Mouse (Mus musculus): ENCODE measurements at regions not wholly inside any gene's neighbourhood (a gene's known extent, or its start where the extent isn't known, plus 50 kb on each side); places are given as distances from the start of the nearest gene placed in this dataset.

DNA sequence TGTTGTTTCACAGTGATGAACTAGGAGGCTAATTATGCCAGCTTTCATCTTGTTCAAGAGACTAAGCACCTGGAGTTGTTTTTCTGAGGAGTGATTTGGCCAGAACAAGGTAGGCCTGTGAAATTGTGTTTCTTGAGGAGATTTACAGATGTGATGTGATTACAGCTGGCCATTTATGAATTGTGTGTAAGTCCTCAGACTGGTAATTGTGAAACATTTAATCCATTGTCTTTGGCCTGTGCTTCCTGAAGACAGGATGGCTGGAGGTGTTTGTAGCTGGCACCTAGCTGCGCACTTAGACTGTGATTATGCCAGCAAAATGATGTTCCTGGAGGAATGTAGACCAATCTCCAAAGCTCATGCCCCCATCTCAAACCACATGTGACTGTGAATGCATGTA is 150.7 kb upstream of the Rasa1 start:
- Histone ChIP-seq H3K36me3 (ENCODE audit: control insufficient read depth, insufficient read depth, low read length) (no peaks in the 10 kb centered on the region), H3K4me1 (replicated peaks; ENCODE audit: control insufficient read depth, insufficient read depth, low read length) (no peaks in the 10 kb centered on the region), H3K27me3 (ENCODE audit: control insufficient read depth, insufficient read depth, low read length) (no peaks in the 10 kb centered on the region), H3K4me3 (ENCODE audit: control insufficient read depth, insufficient read depth, low read length) (no peak overlapping the region), H3K27ac (ENCODE audit: control insufficient read depth, insufficient read depth, low read length) (no peak overlapping the region)
- DNase-seq = no peak
- TF ChIP-seq POLR2A (IDR thresholded peaks at IDR 0.05; ENCODE audit: control insufficient read depth, extremely low read depth, insufficient read depth, low read length, poor library complexity) (no peak), CTCF (IDR thresholded peaks at IDR 0.05; ENCODE audit: borderline replicate concordance, control insufficient read depth, extremely low read depth, insufficient read depth, low read length, poor library complexity) (no peak)
- WGBS = 100% methylated on average over 1 of the region's 1 CpGs

DNA sequence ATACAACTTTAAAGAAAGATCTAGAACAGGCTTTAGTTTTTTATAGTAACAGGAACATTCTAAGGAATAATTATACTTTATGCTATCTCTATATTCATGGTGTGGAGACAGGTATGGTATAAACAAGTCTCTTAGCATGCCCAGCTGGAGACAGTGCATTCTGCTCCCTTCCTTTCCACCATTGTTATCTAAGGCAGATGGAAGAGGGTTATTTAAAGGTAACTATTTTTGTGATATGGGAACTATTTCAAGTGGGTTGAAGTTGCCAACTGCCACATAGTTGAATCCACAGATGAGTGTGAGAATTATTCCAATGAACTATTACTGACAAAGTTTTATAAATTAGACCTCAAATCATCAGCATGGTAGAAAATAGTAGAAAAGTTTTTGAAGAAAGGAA is 148.9 kb upstream of the Rasa1 start:
- no peak for DNase-seq
- H3K36me3 ChIP-seq (ENCODE audit: control insufficient read depth, insufficient read depth, low read length) = no peaks in the 10 kb centered on the region
- TF ChIP-seq CTCF (IDR thresholded peaks at IDR 0.05; ENCODE audit: borderline replicate concordance, control insufficient read depth, extremely low read depth, insufficient read depth, low read length, poor library complexity) = no peak
- no peak for TF ChIP-seq POLR2A (IDR thresholded peaks at IDR 0.05; ENCODE audit: control insufficient read depth, extremely low read depth, insufficient read depth, low read length, poor library complexity)
- H3K27me3 ChIP-seq (ENCODE audit: control insufficient read depth, insufficient read depth, low read length) = no peaks in the 10 kb centered on the region
- H3K4me3 ChIP-seq (ENCODE audit: control insufficient read depth, insufficient read depth, low read length) = no peak overlapping the region
- H3K4me1 ChIP-seq (replicated peaks; ENCODE audit: control insufficient read depth, insufficient read depth, low read length) = no peaks in the 10 kb centered on the region
- no peak overlapping the region for H3K27ac ChIP-seq (ENCODE audit: control insufficient read depth, insufficient read depth, low read length)

DNA sequence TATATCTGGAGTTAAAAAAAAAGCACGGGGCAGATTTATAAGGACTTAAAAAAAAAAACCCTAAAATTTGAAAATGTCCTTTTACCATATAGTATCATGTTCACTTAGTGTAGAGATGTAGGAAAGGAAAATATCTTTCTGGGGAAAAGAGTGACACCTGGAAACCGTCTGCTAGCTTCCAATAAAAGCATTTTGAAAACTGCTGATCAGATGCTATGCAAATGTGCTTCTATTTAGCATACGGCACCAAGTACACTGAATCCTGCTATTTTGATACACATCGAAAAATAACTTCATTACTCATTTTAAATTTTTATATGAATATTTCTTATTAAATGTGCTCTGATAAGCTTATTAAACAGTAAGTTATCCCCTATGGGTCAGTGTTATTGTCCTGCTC is 148.1 kb upstream of the Rasa1 start:
- Histone ChIP-seq H3K4me3 (ENCODE audit: control insufficient read depth, insufficient read depth, low read length) (no peak overlapping the region), H3K27me3 (ENCODE audit: control insufficient read depth, insufficient read depth, low read length) (no peaks in the 10 kb centered on the region), H3K27ac (ENCODE audit: control insufficient read depth, insufficient read depth, low read length) (no peak overlapping the region), H3K4me1 (replicated peaks; ENCODE audit: control insufficient read depth, insufficient read depth, low read length) (no peaks in the 10 kb centered on the region), H3K36me3 (ENCODE audit: control insufficient read depth, insufficient read depth, low read length) (no peaks in the 10 kb centered on the region)
- TF ChIP-seq CTCF (IDR thresholded peaks at IDR 0.05; ENCODE audit: borderline replicate concordance, control insufficient read depth, extremely low read depth, insufficient read depth, low read length, poor library complexity) = no peak
- no peak for TF ChIP-seq POLR2A (IDR thresholded peaks at IDR 0.05; ENCODE audit: control insufficient read depth, extremely low read depth, insufficient read depth, low read length, poor library complexity)
- 97% methylated on average over 4 of the region's 4 CpGs for WGBS
- DNase-seq = no peak

DNA sequence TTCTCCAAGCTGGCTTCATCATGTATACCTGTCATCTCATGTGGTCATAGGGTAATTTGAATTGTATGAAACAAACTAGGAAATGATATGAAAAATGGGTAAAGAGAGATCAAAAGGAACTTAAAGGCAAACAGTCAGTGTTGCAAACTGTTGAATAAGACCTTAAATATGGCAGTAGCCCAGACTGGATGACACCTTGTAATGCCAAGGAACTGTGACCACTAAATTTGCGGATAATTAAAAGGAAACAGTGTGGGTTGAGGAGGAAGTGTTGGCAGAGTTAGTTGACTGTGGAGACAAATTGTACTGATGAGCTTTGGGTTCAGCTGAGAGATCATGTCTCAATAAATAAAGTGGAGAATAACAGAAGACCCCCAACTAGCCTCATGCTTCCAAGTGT is 147.3 kb upstream of the Rasa1 start:
- Histone ChIP-seq H3K4me3 (ENCODE audit: control insufficient read depth, insufficient read depth, low read length) (no peak overlapping the region), H3K27ac (ENCODE audit: control insufficient read depth, insufficient read depth, low read length) (no peak overlapping the region), H3K4me1 (replicated peaks; ENCODE audit: control insufficient read depth, insufficient read depth, low read length) (no peaks in the 10 kb centered on the region), H3K27me3 (ENCODE audit: control insufficient read depth, insufficient read depth, low read length) (no peaks in the 10 kb centered on the region), H3K36me3 (ENCODE audit: control insufficient read depth, insufficient read depth, low read length) (no peaks in the 10 kb centered on the region)
- TF ChIP-seq CTCF (IDR thresholded peaks at IDR 0.05; ENCODE audit: borderline replicate concordance, control insufficient read depth, extremely low read depth, insufficient read depth, low read length, poor library complexity) = no peak
- no peak for TF ChIP-seq POLR2A (IDR thresholded peaks at IDR 0.05; ENCODE audit: control insufficient read depth, extremely low read depth, insufficient read depth, low read length, poor library complexity)
- WGBS = 76% methylated on average over 1 of the region's 1 CpGs
- no peak for DNase-seq

DNA sequence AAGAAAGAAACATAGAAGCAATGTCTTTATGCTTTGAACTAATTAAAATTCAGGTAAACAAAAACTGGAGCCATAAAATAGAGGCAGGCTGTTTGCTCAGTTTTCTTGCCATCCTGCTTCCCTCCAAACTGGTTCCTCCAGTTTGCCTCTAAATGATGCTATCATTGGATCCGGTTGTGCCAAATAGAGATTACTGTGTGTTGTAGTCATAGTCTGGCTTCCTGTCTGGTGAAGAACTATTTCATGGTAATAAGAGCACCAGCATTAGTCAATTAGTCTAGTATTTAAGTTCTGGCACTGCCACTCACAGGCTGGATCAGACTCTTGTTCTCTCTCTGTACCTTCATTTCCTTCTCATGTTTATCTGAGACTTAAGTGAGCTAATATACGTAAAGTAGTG is 141.9 kb upstream of the Rasa1 start:
- Histone ChIP-seq H3K27ac (ENCODE audit: control insufficient read depth, insufficient read depth, low read length) (no peak overlapping the region), H3K27me3 (ENCODE audit: control insufficient read depth, insufficient read depth, low read length) (no peaks in the 10 kb centered on the region), H3K4me3 (ENCODE audit: control insufficient read depth, insufficient read depth, low read length) (no peak overlapping the region), H3K4me1 (replicated peaks; ENCODE audit: control insufficient read depth, insufficient read depth, low read length) (no peaks in the 10 kb centered on the region), H3K36me3 (ENCODE audit: control insufficient read depth, insufficient read depth, low read length) (no peaks in the 10 kb centered on the region)
- DNase-seq = no peak
- WGBS = 94% methylated on average over 2 of the region's 2 CpGs
- no peak for TF ChIP-seq CTCF (IDR thresholded peaks at IDR 0.05; ENCODE audit: borderline replicate concordance, control insufficient read depth, extremely low read depth, insufficient read depth, low read length, poor library complexity)
- no peak for TF ChIP-seq POLR2A (IDR thresholded peaks at IDR 0.05; ENCODE audit: control insufficient read depth, extremely low read depth, insufficient read depth, low read length, poor library complexity)

DNA sequence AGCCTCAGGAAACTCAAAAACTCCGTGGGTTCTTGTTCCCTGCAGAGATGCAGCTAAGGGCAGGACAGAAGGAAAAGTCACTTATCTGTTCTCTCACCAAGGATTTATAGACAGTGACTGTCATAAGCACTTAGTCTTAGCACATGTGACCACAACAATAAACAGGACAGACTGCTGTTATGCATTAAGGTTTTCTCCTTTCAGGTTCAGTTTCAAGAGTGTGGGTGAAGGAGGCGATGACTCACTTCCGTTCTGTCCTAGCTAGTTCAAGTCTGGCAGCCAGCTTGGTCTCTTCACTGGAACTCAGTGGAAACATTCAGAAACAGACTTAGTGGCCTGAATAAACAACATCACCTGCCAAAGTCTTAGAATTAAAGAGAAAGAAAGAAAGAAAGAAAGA is 141.1 kb upstream of the Rasa1 start:
- 57% methylated on average over 3 of the region's 3 CpGs for WGBS
- peak; percentile 12 for DNase-seq
- Histone ChIP-seq H3K36me3 (ENCODE audit: control insufficient read depth, insufficient read depth, low read length) (no peaks in the 10 kb centered on the region), H3K27me3 (ENCODE audit: control insufficient read depth, insufficient read depth, low read length) (no peaks in the 10 kb centered on the region), H3K4me1 (replicated peaks; ENCODE audit: control insufficient read depth, insufficient read depth, low read length) (no peaks in the 10 kb centered on the region), H3K27ac (ENCODE audit: control insufficient read depth, insufficient read depth, low read length) (no peak overlapping the region), H3K4me3 (ENCODE audit: control insufficient read depth, insufficient read depth, low read length) (no peak overlapping the region)
- TF ChIP-seq POLR2A (IDR thresholded peaks at IDR 0.05; ENCODE audit: control insufficient read depth, extremely low read depth, insufficient read depth, low read length, poor library complexity) (no peak), CTCF (IDR thresholded peaks at IDR 0.05; ENCODE audit: borderline replicate concordance, control insufficient read depth, extremely low read depth, insufficient read depth, low read length, poor library complexity) (no peak)

DNA sequence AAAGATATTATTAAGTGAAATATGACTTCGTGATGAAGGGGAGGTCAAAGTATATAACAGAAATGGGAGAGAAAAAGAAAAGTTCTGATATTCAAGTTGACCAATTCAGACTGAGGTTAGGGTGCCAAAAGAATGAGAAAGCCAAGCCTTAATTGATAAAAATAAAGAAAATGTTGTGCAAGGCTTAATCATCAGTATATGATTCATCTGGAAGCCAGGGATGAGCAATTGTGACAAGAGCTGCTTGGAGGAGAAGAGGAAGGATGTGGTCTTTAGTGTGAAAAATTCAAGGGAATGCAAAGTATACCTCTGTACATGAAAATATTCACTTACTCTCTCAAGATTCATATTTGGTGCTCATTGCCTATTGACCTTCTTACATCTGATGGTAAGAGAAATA is 129.7 kb upstream of the Rasa1 start:
- TF ChIP-seq POLR2A (IDR thresholded peaks at IDR 0.05; ENCODE audit: control insufficient read depth, extremely low read depth, insufficient read depth, low read length, poor library complexity) (no peak), CTCF (IDR thresholded peaks at IDR 0.05; ENCODE audit: borderline replicate concordance, control insufficient read depth, extremely low read depth, insufficient read depth, low read length, poor library complexity) (no peak)
- WGBS = 95% methylated on average over 1 of the region's 1 CpGs
- no peak for DNase-seq

More for the DNA sequence above, 129.7 kb upstream of the Rasa1 start:
- no peaks in the 10 kb centered on the region for H3K36me3 ChIP-seq (ENCODE audit: control insufficient read depth, insufficient read depth, low read length)
- no peaks in the 10 kb centered on the region for H3K27me3 ChIP-seq (ENCODE audit: control insufficient read depth, insufficient read depth, low read length)
- no peaks in the 10 kb centered on the region for H3K4me1 ChIP-seq (replicated peaks; ENCODE audit: control insufficient read depth, insufficient read depth, low read length)
- no peak overlapping the region for H3K4me3 ChIP-seq (ENCODE audit: control insufficient read depth, insufficient read depth, low read length)
- H3K27ac ChIP-seq (ENCODE audit: control insufficient read depth, insufficient read depth, low read length) = no peak overlapping the region

All from thymus, adult 2 months (tissue).